Mouse (Mus musculus): Measurements from ENCODE around the gene Mknk2. TPM values are rescaled to one million over a fixed set of nuclear protein-coding genes. Genes with fewer than 3 reads are reported as not detected.

Gene Mknk2
- total RNA-seq, 2 experiments from 2014 or later: 46.1 to 47.1 TPM

DNA sequence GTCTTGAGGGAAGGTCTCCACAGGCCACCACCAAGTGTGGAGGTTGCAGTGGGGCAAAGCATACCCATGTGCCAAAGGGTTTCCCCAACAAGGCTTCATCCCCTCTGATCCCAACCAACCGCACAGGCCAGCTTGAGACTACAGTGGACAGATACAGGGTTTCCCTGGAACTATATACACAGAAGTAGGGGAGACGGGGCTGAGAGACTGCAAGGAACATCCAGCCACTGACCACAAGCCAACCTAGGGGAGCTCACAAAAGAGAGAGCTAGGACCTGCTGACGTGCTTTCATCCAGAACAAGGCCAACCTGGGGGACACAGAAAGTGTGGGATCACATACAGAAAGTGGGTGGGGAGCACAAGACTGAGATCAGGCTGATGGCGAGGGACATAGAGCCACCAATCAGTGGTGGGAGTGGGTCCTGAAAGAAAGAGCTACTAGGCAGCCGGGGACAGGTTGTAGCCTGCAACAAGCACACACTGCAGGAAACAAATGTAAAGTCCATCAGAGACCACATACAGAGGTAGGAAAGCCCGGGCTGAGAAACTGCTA is 3.0 kb downstream of the Mknk2 start:
- intact Hi-C loops (cut with DNase I): loop anchor here (5.0 kb wide), 1 partner anchor 98 kb away; the partner anchor contains the start of gene Klf16

DNA sequence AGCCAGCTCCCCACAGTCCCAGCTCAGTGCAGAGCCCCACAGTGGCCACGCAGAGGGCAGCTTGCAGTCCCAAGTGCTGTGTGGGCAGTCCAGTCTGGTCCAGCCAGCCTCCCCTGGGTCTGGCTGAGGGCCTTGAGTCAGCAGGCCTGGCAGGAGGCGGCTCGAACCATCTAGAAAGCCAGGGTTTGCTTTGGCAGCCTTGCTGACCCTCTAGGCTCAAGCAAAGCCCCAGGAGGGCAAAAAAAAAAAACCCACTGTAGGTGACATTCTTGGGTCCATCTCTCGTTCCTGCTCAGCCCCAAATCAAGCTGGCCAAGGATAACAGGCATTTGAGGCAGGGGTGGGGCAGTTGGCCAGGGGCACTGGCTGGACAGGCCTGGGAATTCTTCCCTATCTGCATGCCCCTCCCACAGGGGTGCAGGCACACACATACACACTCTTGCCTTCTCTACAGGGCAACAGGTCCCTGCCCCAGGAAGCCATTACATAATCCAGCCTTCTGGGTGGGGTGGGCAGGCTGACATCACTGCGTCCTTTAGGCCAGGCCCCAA is 3.7 kb downstream of the Mknk2 start:
- intact Hi-C loops (cut with DNase I): no loop called here
- peak in 1 of 2 experiments; percentile 49 for DNase-seq (ENCODE audit: extremely low spot score in 1 of 2, low spot score in 2 of 2)

More for the DNA sequence above, 3.0 kb downstream of the Mknk2 start:
- DNase-seq (ENCODE audit: extremely low spot score in 1 of 2, low spot score in 2 of 2): no peak

DNA sequence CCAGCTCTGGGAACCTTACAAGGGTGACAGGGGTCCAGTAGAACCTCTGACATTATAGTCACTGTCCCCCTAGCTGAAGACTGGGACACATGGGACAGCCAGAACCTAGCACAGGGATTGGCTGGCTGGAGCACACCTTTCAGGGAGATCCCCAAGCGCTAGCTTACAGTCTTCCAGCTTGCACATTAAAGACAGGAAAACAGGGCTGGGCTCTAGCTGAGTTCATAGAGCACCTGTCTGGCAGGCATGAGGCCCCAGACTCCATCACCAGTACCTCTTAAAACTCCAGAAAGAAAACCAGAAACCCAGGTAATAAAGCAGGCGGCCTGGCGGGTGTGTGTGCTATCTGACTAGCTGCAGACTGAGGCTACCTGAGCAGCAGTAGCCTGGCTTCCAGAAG is 4.2 kb downstream of the Mknk2 start:
- intact Hi-C loops (cut with DNase I): no loop called here
- no peak for DNase-seq (ENCODE audit: extremely low spot score in 1 of 2, low spot score in 2 of 2)

DNA sequence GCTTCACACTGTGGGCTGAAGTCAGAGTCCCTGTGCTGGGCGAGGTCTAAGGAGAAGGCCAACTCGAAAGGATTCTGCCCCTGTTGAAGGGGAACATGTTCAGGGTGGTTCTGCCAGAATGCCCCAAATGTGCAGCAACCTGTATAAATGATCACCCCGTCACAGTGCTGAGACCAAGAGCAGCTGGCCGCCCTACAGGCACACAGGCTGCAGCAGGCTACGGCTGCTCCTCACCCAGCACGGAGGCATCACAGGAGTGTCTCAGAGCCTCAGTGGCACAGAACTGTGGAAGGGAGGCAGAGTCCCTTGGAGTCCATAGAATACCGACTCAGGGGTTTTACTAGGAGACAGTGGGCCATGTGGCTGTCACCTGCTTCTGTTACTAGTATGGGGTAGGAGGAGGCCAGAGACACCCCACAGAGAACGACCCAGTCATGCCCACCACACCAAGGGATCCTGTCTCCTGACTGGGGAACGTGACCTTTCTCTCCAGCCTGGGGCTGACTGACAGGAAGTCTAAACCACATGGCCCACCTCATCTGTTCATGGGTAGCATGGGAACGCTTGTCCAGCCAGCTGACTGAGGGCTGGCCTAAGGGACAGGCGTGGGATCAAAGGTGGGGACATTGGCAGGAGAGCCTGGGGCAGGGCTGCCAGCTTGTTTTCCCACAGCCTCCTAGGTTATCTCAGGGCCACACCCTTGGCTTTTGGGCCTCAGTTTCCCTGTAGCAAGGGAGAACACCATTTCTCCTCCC is 5.8 kb downstream of the Mknk2 start:
- intact Hi-C loops (cut with DNase I): no loop called here
- no peak for DNase-seq (ENCODE audit: extremely low spot score in 1 of 2, low spot score in 2 of 2)

DNA sequence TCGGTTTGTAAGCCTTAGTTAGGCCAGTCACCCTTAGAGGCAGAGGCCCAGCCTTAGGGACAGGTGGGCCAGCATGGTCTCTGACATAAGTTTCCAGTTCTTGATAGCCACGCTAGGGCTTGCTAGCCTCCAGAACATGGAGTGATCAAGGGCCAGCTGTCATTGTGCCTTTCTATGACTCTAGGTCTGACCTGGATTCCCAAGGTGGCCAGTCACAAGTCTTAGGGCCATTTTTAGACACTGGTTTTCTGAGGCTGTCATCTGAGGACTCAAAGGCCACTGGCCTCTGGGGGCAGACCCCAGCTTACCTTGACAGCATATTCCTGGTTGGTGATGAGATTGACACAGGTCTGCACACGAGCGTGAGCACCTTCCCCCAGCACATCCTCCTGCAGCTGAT is 6.7 kb downstream of the Mknk2 start:
- intact Hi-C loops (cut with DNase I): no loop called here
- DNase-seq (ENCODE audit: extremely low spot score in 1 of 2, low spot score in 2 of 2): no peak

DNA sequence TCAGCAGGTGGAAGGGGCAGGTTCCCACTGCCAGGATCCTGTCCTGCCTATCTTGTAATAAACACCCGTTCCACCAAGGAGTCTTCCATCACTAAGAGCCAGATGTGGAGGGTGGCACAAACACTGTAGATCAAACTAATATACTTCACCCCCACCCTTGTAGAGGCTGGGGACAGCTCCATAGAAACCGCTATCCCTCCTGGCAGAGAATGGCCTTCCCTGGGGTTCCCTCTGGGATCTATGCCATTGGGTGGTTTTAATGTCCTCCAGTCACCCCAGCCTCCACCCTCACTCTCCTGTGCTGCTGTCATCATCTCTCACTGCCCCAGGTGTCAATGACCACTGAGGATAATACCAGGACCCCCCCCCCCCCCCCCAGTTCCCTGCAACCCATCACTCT is 7.4 kb downstream of the Mknk2 start:
- no peak for DNase-seq (ENCODE audit: extremely low spot score in 1 of 2, low spot score in 2 of 2)
- intact Hi-C loops (cut with DNase I): no loop called here

DNA sequence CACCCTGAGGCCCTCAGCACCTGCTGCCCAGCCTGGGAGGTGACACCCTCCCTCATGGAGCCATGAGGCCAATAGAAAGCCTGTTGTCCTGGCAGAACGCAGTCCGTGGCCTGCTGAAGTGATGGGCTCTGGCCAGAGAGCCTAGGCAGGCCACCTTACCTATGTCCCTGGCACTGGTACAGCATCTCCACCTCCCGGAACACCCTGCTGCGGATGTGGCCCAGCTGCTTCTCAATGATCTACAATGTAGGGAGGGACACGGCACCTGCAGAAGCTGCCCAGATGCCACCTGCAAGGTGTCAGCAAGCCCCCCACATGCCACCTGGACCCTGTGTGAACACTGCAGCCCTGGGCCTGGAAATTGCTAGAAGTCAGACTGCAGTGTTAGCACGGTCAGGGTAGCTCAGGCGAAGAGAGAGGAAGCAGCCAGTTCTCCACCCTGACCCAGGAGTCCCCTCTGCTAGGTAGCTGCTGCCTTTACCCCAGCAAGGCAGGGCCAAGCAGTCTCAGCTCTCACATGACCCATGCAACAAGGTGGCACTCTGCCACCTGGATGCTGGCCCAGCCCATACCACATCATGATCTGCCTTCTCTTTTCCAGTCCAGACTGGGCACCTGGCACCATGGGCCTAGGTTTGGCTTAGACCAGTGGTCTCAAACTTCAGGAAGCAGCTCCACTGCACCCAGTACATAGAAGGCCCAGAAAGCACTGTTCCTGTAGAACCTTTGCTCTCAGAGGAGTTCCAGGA is 8.0 kb downstream of the Mknk2 start:
- DNase-seq (ENCODE audit: extremely low spot score in 1 of 2, low spot score in 2 of 2): no peak
- intact Hi-C loops (cut with DNase I): no loop called here

DNA sequence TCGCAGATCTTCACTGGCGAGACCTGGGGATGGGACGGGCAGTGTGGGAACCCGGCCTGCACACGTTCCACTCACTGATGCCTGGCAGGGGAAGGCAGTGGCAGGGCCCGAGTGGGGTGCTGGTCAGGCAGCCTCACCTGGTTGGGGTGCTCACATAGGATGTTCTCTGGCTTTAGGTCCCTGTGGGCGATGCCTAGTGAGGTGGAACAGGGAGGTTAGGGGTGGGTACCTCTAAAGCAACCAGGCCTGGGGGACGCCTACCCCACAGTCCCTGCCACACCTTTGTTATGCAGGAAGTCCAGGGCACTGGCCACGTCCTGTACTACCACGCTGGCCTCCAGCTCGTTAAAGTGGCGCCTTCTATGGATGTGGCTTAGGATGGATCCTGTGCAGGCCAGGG is 8.9 kb downstream of the Mknk2 start:
- intact Hi-C loops (cut with DNase I): no loop called here
- DNase-seq (ENCODE audit: extremely low spot score in 1 of 2, low spot score in 2 of 2): no peak

DNA sequence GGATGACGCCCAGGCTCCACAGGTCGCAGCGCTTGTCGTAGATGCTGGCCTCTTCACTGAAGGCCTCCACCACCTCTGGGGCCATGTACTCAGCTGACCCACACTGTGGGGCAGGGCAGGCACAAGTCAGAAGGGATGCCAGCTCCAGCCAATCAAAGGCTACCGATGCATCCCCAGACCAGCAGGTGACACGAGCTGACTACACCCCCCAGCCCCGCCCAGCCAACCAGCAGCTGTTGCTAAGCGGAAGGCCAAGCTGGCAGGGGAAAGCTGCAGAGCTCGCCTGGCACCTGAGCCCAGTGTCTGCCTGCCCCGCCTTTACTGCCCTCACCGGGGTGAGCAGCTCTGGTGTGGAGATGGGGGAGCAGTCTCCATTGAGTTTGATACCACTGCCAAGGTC is 9.3 kb downstream of the Mknk2 start:
- intact Hi-C loops (cut with DNase I): no loop called here
- DNase-seq (ENCODE audit: extremely low spot score in 1 of 2, low spot score in 2 of 2): peak in 1 of 2 experiments; percentile 53

DNA sequence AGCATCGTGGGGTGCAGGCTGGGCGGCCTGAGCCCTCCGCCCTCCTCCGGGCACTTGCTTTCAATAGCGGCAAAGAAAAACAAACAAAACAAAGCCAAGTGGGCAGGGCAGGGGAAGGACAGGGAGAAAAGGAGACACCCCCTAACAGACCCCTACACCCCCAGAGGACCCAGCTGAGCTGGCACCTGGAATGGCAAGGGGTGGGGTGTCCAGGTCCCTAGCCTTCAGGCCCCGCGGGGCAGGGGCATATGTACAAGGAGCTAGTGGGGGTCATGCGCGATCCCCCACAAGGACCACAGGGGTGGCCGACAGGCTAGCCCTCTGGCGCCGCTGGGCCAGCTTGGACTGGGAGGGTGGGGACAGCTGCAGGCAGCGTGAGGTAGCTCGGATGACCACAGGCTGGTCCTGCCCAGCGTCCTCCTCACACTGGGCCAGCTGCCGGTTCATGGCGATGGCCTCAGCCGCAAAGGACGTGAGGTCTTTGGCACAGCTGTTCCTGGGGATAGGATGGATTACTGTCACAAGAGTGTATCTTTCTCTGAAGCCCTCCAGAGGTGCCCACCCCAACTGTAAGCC is 11.0 kb downstream of the Mknk2 start:
- no peak for DNase-seq (ENCODE audit: extremely low spot score in 1 of 2, low spot score in 2 of 2)
- intact Hi-C loops (cut with DNase I): no loop called here

DNA sequence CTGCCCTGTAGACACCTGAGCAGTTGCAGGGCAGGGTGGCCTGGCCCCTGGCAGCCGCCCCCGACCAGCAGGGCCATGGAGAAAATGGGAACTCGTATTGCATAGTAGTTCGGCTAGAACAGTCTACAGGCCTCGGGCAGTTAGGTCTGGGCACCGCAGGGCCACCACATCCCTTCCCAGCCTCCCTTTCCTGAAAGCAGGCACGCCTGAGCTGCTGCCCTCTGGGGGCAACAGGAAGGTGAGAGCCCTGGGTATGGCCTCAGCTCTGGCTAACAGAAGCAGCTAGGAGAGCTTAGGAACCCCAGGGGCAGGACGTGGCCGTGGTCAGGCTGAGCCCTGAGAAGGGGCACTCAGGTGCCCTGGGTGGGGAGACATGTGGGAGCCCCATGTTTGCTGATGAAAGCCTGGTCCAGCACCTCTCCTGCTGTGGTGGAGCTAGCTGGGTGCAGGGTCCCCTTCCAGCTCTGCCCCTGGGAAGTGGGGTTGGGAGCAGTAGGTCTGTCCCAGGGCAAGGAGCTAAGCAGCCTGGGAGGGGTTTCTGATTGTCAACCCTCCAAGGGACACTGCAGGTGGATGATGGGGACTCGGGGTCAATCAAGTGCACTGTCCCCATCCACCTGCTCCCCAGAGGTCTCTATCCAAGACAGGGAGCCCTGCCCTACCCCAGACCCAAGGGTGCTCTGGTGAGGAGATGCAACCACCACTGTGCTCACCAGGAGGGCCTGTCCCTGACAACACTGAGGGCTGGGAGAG is 11.8 kb downstream of the Mknk2 start:
- DNase-seq (ENCODE audit: extremely low spot score in 1 of 2, low spot score in 2 of 2): no peak
- intact Hi-C loops (cut with DNase I): no loop called here

DNA sequence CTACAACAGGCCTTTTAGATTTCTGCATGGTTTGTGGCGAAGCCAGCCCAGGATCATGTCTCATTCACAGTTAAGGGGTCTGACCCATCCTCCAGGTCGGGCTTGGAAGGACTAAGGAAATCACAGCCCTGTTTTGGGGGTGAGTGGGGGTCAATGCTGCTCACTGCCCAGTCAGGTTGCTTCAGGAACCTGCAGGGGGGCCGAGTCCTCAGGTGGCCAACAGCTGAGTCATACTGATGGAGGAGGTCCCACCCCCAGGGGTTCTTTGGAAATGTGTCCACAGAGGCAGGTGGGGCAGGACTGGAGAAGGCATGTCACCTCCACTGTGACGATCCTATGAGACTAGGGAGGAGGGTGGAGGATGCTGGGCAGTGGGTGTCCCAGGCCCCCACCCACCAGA is 12.5 kb downstream of the Mknk2 start:
- DNase-seq (ENCODE audit: extremely low spot score in 1 of 2, low spot score in 2 of 2): no peak
- intact Hi-C loops (cut with DNase I): no loop called here

DNA sequence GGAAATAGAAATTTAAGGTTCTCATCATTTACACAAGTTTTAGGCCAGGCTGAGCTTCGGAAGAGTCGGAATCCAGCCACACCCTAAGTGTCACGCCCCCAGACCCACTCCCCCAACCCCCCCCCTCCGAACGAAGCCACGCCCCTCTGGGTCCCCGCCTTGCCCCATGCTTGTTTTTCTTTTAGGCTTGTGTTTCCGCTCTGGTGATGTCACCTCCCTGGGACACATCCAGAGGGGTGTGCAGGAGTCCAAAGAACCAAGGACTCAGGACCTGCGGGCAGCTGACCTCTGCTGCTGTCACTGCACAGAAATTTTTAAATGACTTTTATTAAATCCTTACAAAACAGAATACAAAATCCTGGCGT is 12.9 kb downstream of the Mknk2 start:
- DNase-seq (ENCODE audit: extremely low spot score in 1 of 2, low spot score in 2 of 2): peak in 1 of 2 experiments; percentile 78

DNA sequence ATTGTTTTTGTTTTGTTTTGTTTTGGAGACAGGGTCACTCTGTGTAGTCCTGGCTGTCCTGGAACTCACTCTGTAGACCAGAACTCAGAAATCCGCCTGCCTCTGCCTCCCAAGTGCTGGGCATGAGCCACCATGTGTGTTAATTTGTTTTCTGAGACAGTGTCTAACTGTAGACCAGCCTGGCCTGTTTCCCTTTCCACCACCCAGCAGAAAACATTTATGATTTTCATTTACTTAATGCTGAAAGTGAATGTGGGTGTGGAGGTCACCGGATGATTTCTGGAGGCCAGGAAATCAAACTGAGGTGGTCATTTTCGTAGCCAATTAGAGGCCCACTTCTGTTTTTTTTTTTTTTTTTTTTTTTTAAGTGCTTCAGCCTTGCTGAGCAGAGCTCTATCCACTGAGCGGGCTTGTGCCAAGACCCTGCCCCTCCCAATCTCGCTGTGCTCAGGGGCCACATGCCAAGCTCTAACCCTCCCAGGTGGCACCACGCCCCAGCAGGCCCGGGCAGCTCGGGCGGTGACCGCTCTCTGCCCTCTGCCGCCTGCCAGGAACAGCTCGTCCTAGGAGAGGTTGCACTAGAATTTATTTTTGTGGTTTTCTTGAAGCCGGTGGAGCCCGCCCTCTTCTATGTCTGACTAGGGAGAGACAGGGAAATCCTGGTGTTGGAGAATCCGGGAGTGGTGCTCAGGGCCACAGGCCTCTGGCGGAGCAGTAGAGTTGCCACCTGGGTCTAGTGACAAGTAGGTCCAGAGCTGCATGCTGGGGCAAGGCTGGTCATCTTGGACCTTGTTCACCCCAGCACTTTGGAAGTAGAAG is 13.5 kb downstream of the Mknk2 start:
- intact Hi-C loops (cut with DNase I): no loop called here
- peak in 1 of 2 experiments; percentile 83 for DNase-seq (ENCODE audit: extremely low spot score in 1 of 2, low spot score in 2 of 2)

More for the DNA sequence above, 12.9 kb downstream of the Mknk2 start:
- intact Hi-C loops (cut with DNase I): no loop called here

DNA sequence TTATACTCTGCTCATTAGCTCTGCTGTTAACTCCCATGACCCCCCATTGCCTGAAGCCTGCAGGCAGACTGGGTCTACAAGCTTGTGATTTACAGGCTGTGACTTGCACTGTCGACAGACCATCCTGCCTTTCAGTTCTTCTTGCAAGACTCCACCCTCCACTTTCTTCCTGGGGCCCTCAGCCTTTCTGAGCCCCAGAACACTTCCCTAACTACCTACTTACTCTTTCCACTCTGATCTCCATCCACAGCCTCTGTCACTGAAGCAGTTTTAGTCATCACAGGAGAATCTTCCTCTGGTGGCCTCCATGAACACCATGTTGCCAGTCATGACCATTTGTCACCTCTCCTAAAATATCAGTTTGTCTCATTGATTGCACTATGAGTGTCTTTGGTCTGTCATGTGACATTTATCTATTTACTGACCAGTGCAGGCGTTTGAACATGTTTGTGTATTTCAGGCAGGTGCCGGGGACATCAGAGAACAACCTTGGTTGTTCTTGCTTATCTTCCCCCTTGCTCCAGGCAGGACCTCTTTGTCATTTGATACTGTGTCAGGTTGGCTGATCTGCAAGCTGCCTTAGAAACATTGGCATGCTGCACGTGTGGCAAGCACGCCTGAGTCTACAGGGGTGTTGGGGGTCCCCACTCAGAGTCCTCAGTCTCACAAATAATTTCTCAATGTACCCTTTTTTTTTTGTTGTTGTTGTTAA is 14.3 kb downstream of the Mknk2 start:
- intact Hi-C loops (cut with DNase I): no loop called here
- DNase-seq (ENCODE audit: extremely low spot score in 1 of 2, low spot score in 2 of 2): no peak

DNA sequence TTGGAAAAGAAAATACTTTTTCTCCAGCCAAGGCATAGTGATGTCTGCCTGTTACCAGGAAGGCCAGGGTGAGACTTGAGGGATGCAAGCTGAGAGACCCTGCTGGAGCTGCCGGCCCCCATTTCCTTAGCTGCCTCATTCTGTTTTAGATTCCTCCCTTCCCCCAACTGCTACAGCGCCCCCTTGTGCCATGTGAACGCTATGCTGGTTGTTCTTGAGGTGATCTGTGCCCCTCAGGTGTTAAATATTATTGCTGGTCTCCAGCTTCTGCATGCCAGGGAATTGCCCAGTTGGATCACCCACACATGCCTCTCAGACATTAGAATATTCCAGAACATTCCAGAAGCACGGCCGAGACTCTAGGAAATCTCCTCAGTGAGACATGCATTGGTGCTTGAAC is 16.8 kb downstream of the Mknk2 start:
- intact Hi-C loops (cut with DNase I): no loop called here
- DNase-seq (ENCODE audit: extremely low spot score in 1 of 2, low spot score in 2 of 2): no peak

DNA sequence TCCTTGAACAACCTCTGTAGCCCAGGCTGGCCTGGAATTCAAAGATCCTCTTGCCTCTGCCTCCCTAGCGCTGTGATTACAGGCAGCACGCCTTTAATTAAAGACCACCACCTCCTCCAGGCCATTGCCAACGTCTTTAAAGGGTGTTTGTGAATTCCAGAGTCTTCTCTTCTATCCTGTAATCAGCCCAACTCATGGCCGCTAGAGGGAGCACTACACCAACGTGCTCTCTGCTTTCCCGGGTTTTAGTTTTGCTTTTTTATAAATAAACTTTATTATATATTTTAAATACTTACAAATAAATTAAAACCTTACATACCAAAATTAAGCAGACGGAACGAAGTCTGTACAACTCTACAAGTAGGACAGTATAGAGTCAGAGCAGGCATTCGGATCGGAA is 18.7 kb downstream of the Mknk2 start:
- DNase-seq (ENCODE audit: extremely low spot score in 1 of 2, low spot score in 2 of 2): peak; percentile 73 to 79
- intact Hi-C loops (cut with DNase I): no loop called here

DNA sequence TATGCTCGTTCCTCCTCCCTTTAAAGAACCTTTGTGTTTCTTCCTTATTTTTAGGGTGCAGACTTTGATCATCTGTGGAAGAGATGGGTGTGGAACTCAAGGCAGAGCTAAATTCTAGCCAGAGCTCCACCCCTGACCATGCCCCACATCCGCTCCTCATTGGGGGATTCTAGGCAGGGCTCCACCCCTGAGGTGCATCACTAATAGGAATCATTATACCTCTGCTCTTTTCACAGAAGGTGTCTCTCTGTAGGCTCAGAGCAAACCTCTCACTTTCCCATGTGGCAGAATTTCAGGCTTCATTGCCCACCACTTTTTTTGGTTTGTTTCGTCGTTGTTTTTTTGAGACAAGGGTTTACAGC is 19.1 kb downstream of the Mknk2 start:
- no peak for DNase-seq (ENCODE audit: extremely low spot score in 1 of 2, low spot score in 2 of 2)

More for the DNA sequence above, 19.1 kb downstream of the Mknk2 start:
- intact Hi-C loops (cut with DNase I): no loop called here
